Mouse (Mus musculus): ENCODE results near the gene Phf11a. TPM values are rescaled to one million over a fixed set of nuclear protein-coding genes. Genes with fewer than 3 reads are reported as not detected.
"Not testable (repeated sequence)": the region's sequence is repeated elsewhere in the genome, so short reads cannot be mapped to it uniquely, and the experiment has no call there.

Phf11a gene
- total RNA-seq (2015; ENCODE audit: low replicate concordance) (6.5 TPM in 1 of 2 replicates, not detected in the other), total RNA-seq (2017; ENCODE audit: low replicate concordance) (not detected in 2 replicates)

GRCm38 (mm10) chr14:59297391-59297790 lies at the start of gene Phf11a:
Phf11a (minus strand) TSS chr14:59297522.
- ATAC-seq (replicated peaks; ENCODE audit: low FRiP score, poor library complexity, severe bottlenecking) = not testable (repeated sequence)

GRCm38 (mm10) chr14:59341189-59341588 lies 43.9 kb upstream of the Phf11a start, which contains the start of gene Phf11b:
Phf11b (minus strand) TSS chr14:59341351.
- ATAC-seq (replicated peaks; ENCODE audit: low FRiP score, poor library complexity, severe bottlenecking) = not testable (repeated sequence)

DNA sequence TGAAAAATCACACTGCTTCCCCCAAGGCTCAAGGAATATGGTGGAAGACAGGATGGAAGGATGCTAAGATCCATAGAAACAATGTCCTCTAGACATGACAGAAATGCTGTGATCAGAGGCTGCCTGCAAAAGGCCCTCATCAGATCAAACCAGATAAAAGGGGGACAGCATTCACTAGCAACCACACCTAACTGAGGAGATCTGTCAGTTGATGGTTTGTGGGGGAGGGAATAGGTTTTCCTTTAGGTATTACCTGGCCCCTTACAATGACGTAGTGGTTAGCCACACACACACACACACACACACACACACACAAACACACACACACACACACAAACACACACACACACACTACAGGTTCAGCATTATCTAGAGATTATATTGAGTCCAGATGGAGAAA lies 42.2 kb upstream of the Phf11a start:
- ATAC-seq (replicated peaks; ENCODE audit: low FRiP score, poor library complexity, severe bottlenecking) = no peak

DNA sequence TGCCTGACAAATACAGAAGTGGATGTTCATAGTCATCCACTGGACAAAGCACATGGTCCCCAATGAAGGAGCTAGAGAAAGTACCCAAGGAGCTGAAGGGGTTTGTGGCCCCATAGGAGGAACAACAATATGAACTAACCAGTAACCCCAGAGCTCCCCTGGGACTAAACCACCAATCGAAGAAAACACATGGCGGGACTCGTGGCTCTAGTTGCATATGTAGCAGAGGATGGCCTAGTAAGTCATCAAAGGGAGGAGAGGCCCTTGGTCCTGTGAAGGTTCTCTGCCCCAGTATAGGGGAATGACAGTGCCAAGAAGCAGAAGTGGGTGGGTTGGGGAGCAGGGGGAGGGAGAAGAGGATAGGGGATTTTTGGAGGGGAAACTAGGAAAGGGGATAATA lies 38.7 kb upstream of the Phf11a start:
- not testable (repeated sequence) for ATAC-seq (replicated peaks; ENCODE audit: low FRiP score, poor library complexity, severe bottlenecking)

GRCm38 (mm10) chr14:59330499-59330898 lies 33.2 kb upstream of the Phf11a start:
- ATAC-seq (replicated peaks; ENCODE audit: low FRiP score, poor library complexity, severe bottlenecking) = not testable (repeated sequence)

DNA sequence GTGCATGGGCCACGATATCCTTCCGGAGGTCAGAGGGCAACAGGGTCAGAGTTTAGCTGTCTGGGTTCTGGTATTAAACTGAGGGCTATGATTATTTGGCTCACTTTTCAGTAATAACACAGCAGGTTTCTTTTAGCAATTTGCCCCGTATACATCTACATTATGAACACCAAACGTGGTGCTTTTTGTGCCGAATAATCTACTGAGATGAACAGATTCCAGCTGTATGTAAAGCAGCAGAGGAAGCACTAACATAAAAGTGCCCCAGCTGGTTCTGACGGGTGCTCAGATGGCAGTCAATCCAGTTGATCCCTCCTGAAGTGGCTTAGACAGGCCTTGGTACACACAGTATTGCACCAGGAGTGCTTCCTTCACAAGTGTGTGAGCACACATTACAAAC lies 22.6 kb upstream of the Phf11a start:
- ATAC-seq (replicated peaks; ENCODE audit: low FRiP score, poor library complexity, severe bottlenecking) = not testable (repeated sequence)

GRCm38 (mm10) chr14:59319036-59319435 lies 21.7 kb upstream of the Phf11a start:
- ATAC-seq (replicated peaks; ENCODE audit: low FRiP score, poor library complexity, severe bottlenecking) = not testable (repeated sequence)

GRCm38 (mm10) chr14:59291769-59292168 lies 5.6 kb downstream of the Phf11a start:
- peak; percentile 62 for ATAC-seq (replicated peaks; ENCODE audit: low FRiP score, poor library complexity, severe bottlenecking)

DNA sequence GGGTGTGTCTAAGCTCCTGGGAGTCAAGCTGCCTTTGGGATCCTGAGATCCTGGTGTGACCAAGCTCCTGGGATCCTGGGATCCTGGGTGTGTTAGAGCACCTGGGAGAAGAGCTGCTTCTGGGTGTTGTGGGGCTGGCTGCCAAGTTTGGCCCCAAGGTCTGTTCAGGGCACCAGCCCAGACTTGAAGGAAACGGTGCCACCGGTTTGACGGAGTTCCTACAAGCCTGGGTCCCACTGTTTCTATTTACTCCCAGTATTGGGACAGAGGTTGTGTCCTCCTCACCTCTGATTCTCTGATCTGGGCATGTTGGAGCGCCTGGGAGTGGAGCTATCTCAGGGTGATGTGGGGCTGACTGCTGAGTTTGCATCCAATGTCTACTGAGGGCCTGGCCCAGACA lies 22.4 kb downstream of the Phf11a start:
- not testable (repeated sequence) for ATAC-seq (replicated peaks; ENCODE audit: low FRiP score, poor library complexity, severe bottlenecking)

GRCm38 (mm10) chr14:59260056-59260455 lies 37.3 kb downstream of the Phf11a start, which contains the start of gene Gm6904:
Gm6904 (minus strand) TSS chr14:59260216.
- ATAC-seq (replicated peaks; ENCODE audit: low FRiP score, poor library complexity, severe bottlenecking) = no peak

GRCm38 (mm10) chr14:59255861-59256260 lies 41.5 kb downstream of the Phf11a start:
- not testable (repeated sequence) for ATAC-seq (replicated peaks; ENCODE audit: low FRiP score, poor library complexity, severe bottlenecking)

- not testable (repeated sequence) for ATAC-seq (replicated peaks; ENCODE audit: low FRiP score, poor library complexity, severe bottlenecking)
These were observed 47.0 kb downstream of the Phf11a start for GRCm38 (mm10) chr14:59250350-59250749.

DNA sequence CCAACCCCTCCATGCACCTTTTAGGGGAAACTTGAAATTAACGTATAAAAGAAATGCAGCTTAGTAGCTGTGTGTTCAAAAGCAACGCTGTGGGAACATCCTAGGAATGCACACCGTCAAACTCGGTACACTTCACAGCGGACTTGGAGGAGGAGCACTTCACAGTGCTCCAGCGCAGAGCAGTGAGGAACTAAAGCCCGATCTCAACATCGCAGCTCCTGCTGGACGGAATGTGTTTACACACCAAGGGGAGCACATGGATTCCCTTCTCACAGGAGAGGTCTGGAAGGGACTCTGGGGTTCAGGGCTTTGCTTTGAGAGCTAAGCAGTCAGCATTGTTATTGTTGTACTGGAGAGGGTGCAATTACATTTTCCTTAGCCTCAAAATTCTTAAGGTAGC lies 63.7 kb downstream of the Phf11a start:
- no peak for ATAC-seq (replicated peaks; ENCODE audit: low FRiP score, poor library complexity, severe bottlenecking)

DNA sequence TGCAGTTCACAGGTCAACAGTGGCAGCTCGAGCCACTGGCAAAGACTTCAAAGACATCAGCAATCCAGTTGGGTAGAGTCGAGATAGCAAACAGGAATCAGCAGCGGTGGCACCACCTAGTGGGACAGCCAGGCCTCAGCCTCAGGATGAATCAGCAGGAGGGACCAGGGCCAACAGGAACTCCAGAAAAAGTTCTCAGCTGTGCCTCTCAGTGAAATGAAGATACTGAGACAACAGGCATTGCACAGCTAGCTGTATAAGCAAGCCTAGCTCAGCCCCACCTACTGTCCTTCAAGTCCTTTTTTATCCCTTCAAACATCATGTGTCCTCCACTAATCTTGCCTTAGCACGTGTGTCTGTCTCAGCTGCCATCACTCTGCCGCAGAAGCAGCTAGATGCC lies 65.3 kb downstream of the Phf11a start:
- ATAC-seq (replicated peaks; ENCODE audit: low FRiP score, poor library complexity, severe bottlenecking) = peak; percentile 93

DNA sequence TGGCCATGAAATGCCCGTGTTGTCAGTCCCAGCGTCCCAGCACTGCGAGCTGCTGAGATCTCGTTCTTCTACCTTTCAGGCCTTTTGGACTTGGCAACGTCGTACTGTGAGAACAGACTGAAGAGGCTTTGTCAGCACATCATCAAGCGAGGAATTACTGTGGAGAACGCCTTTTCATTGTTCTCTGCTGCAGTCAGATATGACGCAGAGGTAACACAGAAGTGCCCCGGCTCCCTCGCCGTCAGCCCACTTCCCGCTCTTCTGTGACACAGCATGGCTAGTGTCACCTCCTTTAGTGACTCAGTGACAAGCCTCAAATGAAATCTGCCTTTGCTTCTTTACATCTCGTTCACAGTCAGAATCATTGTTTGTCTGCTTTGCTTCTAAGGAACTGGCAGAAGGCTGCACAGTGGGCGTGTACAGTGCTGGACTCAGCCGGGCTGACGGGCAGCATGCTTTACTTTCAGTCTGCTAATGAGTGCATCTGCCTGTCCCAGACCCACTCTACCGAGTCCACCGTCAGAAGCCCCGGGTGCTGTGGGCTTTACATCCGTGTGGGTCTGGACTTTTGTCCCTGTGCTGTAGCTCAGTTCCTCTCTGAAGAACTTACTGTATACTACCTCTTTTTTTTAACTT lies 66.9 kb downstream of the Phf11a start:
- ATAC-seq (replicated peaks; ENCODE audit: low FRiP score, poor library complexity, severe bottlenecking) = no peak

DNA sequence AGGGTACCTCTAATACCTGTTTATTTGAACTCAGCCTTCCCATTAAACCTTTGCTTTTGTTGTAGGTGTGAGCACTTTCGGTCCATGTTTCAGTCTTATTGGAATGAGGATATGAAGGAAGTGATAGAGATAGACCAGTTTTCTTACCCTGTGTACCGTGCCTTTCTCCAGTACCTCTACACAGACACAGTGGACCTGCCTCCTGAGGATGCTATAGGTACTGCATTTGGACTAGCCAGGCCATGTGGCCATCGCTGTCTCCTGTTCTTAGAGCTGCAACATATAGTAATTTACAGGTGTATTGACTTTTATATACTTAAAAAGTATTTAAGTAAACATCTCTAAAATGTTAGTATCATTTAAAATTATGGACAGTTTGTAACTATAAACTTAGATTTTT lies 67.5 kb downstream of the Phf11a start:
- no peak for ATAC-seq (replicated peaks; ENCODE audit: low FRiP score, poor library complexity, severe bottlenecking)

Other genes starting within 250 kb of the Phf11a start
- gene 1700129C05Rik, start 154.6 kb downstream of the Phf11a start, total RNA-seq (2015; ENCODE audit: low replicate concordance) = not detected in 2 replicates
- not detected in 2 replicates for gene 1700129C05Rik, start 154.6 kb downstream of the Phf11a start, total RNA-seq (2017; ENCODE audit: low replicate concordance)
- not detected in 2 replicates for gene Gm5142, start 118.8 kb downstream of the Phf11a start, total RNA-seq (2015; ENCODE audit: low replicate concordance)
- not detected in 2 replicates for gene Gm5142, start 118.8 kb downstream of the Phf11a start, total RNA-seq (2017; ENCODE audit: low replicate concordance)
- 9.7 and 13.0 TPM in 2 replicates for gene Rcbtb1, start 96.3 kb downstream of the Phf11a start, total RNA-seq (2015; ENCODE audit: low replicate concordance)
- 7.6 and 10.8 TPM in 2 replicates for gene Rcbtb1, start 96.3 kb downstream of the Phf11a start, total RNA-seq (2017; ENCODE audit: low replicate concordance)
- not detected in 2 replicates for gene Gm6904, start 37.3 kb downstream of the Phf11a start, total RNA-seq (2015; ENCODE audit: low replicate concordance)
- gene Gm6904, start 37.3 kb downstream of the Phf11a start, total RNA-seq (2017; ENCODE audit: low replicate concordance) = 3.0 TPM in 1 of 2 replicates, not detected in the other
- 5.0 and 10.5 TPM in 2 replicates for gene Phf11b, start 43.8 kb upstream of the Phf11a start, total RNA-seq (2015; ENCODE audit: low replicate concordance)
- 2.6 and 3.9 TPM in 2 replicates for gene Phf11b, start 43.8 kb upstream of the Phf11a start, total RNA-seq (2017; ENCODE audit: low replicate concordance)
- gene Phf11d, start 67.9 kb upstream of the Phf11a start, total RNA-seq (2015; ENCODE audit: low replicate concordance) = 3.2 TPM in 1 of 2 replicates, not detected in the other
- gene Phf11d, start 67.9 kb upstream of the Phf11a start, total RNA-seq (2017; ENCODE audit: low replicate concordance) = 2.7 and 3.1 TPM in 2 replicates
- 4.6 and 5.8 TPM in 2 replicates for gene Phf11c, start 97.9 kb upstream of the Phf11a start, total RNA-seq (2015; ENCODE audit: low replicate concordance)
- gene Phf11c, start 97.9 kb upstream of the Phf11a start, total RNA-seq (2017; ENCODE audit: low replicate concordance) = 3.0 and 9.0 TPM in 2 replicates
- 31.0 and 37.5 TPM in 2 replicates for gene Setdb2, start 143.4 kb upstream of the Phf11a start, total RNA-seq (2015; ENCODE audit: low replicate concordance)
- 16.6 and 26.7 TPM in 2 replicates for gene Setdb2, start 143.4 kb upstream of the Phf11a start, total RNA-seq (2017; ENCODE audit: low replicate concordance)
- 18.4 and 28.1 TPM in 2 replicates for gene Cab39l, start 143.4 kb upstream of the Phf11a start, total RNA-seq (2015; ENCODE audit: low replicate concordance)
- gene Cab39l, start 143.4 kb upstream of the Phf11a start, total RNA-seq (2017; ENCODE audit: low replicate concordance) = 17.4 and 31.6 TPM in 2 replicates